ENCODE assay signal across 17 mouse cellular contexts in genomic region chr3:127310079-127310478, GRCm38 (mm10).
DNase-seq lines count a peak whose midpoint lies in the region; ATAC-seq and TF ChIP-seq lines count a peak whose summit lies in the region.
"Had no signal": no experiment of that assay in that cellular context is flagged by ENCODE, and none has a peak within 500 bp of the region (broad histone marks: within the 10 kb centered on the region; RNA-seq: fewer than 3 reads in every experiment).

No protein-coding gene starts in this region.

- H3K9me3 ChIP-seq in embryonic facial prominence, embryonic 11.5 days (replicated peaks; ENCODE audit: control insufficient read depth, low read length), result no peaks in the 10 kb centered on the region
- H3K9me3 ChIP-seq in embryonic facial prominence, embryonic 10.5 days, result no peaks in the 10 kb centered on the region
- H3K9me3 ChIP-seq in intestine, postnatal 0 days (ENCODE audit: control insufficient read depth), result no peaks in the 10 kb centered on the region
- no peaks in the 10 kb centered on the region for H3K9me3 ChIP-seq in intestine, embryonic 16.5 days (ENCODE audit: control insufficient read depth, low read length)
- H3K9me3 ChIP-seq: embryonic facial prominence, embryonic 15.5 days; kidney, embryonic 15.5 days had no signal

- H3K36me3 ChIP-seq in embryonic facial prominence, embryonic 11.5 days (replicated peaks; ENCODE audit: control insufficient read depth, insufficient read depth, low read depth, low read length), result no peaks in the 10 kb centered on the region
- H3K36me3 ChIP-seq in embryonic facial prominence, embryonic 10.5 days (replicated peaks), result no peaks in the 10 kb centered on the region
- H3K36me3 ChIP-seq in intestine, postnatal 0 days (ENCODE audit: control insufficient read depth, insufficient read depth), result no peaks in the 10 kb centered on the region
- no peaks in the 10 kb centered on the region for H3K36me3 ChIP-seq in intestine, embryonic 16.5 days (ENCODE audit: control insufficient read depth, insufficient read depth, low read length)
- H3K36me3 ChIP-seq: embryonic facial prominence, embryonic 15.5 days; kidney, embryonic 15.5 days had no signal

- no peak overlapping the region for H3K4me3 ChIP-seq in embryonic facial prominence, embryonic 11.5 days (ENCODE audit: low read depth, low read length)
- no peak overlapping the region for H3K4me3 ChIP-seq in embryonic facial prominence, embryonic 10.5 days
- H3K4me3 ChIP-seq in intestine, postnatal 0 days (ENCODE audit: low read depth, low read length), result no peak overlapping the region
- no peak overlapping the region for H3K4me3 ChIP-seq in intestine, embryonic 16.5 days (ENCODE audit: low read length)
- H3K4me3 ChIP-seq: embryonic facial prominence, embryonic 15.5 days; kidney, embryonic 15.5 days had no signal

- no peak overlapping the region for H3K4me2 ChIP-seq in embryonic facial prominence, embryonic 11.5 days (ENCODE audit: low read depth, low read length)
- H3K4me2 ChIP-seq in intestine, postnatal 0 days (replicated peaks; ENCODE audit: low read depth), result no peak overlapping the region
- no peak overlapping the region for H3K4me2 ChIP-seq in intestine, embryonic 16.5 days (ENCODE audit: low read depth, low read length)
- H3K4me2 ChIP-seq: embryonic facial prominence, embryonic 15.5 days; kidney, embryonic 15.5 days had no signal

- H3K4me1 ChIP-seq in embryonic facial prominence, embryonic 11.5 days (ENCODE audit: control insufficient read depth, insufficient read depth, low read length), result no peaks in the 10 kb centered on the region
- H3K4me1 ChIP-seq in embryonic facial prominence, embryonic 10.5 days, result no peaks in the 10 kb centered on the region
- H3K4me1 ChIP-seq in intestine, postnatal 0 days (replicated peaks; ENCODE audit: control insufficient read depth, insufficient read depth, low read length), result no peaks in the 10 kb centered on the region
- H3K4me1 ChIP-seq in intestine, embryonic 16.5 days (ENCODE audit: control insufficient read depth, insufficient read depth, low read length), result no peaks in the 10 kb centered on the region
- H3K4me1 ChIP-seq: embryonic facial prominence, embryonic 15.5 days; kidney, embryonic 15.5 days had no signal

- peak; percentile 40 for TF ChIP-seq CTCF in intestine, postnatal 0 days (IDR thresholded peaks at IDR 0.05; ENCODE audit: low read depth)

- no peak overlapping the region for H3K9ac ChIP-seq in embryonic facial prominence, embryonic 11.5 days (replicated peaks; ENCODE audit: low read length)
- no peak overlapping the region for H3K9ac ChIP-seq in intestine, postnatal 0 days (ENCODE audit: low read depth, low read length)
- H3K9ac ChIP-seq in intestine, embryonic 16.5 days (ENCODE audit: low read depth, low read length), result no peak overlapping the region
- H3K9ac ChIP-seq: embryonic facial prominence, embryonic 15.5 days; kidney, embryonic 15.5 days had no signal

- peak; percentile 55 for DNase-seq in embryonic facial prominence, embryonic 11.5 days (ENCODE audit: low spot score)
- no peak for DNase-seq in embryonic facial prominence, embryonic 10.5 days (ENCODE audit: low spot score)
- DNase-seq in retina, embryonic 14.5 days (ENCODE audit: low spot score), result peak; percentile 63
- DNase-seq in retina, postnatal 1 day, result no peak
- DNase-seq in urinary bladder, postnatal 14 days (ENCODE audit: low spot score), result no peak
- no peak for DNase-seq in thymus, postnatal 0 days (ENCODE audit: low spot score)
- DNase-seq: adrenal gland, adult 2 months; cerebellum, adult 9-11 months; gastrocnemius, postnatal 36 days; layer of hippocampus, adult 9-11 months; left cerebral cortex, postnatal 4 days; lung, postnatal 36 days had no signal

- no peak for ATAC-seq in embryonic facial prominence, embryonic 11.5 days (replicated peaks; ENCODE audit: insufficient number of reproducible peaks, low FRiP score, low TSS enrichment, low read depth)
- ATAC-seq in intestine, postnatal 0 days, result no peak
- no peak for ATAC-seq in intestine, embryonic 16.5 days
- ATAC-seq: midbrain, embryonic 16.5 days had no signal

- 88% methylated on average over 3 of the region's 3 CpGs for WGBS in embryonic facial prominence, embryonic 11.5 days
- WGBS in embryonic facial prominence, embryonic 10.5 days, result 90% methylated on average over 3 of the region's 3 CpGs
- WGBS in intestine, postnatal 0 days, result 78% methylated on average over 3 of the region's 3 CpGs
- WGBS in intestine, embryonic 16.5 days, result 83% methylated on average over 3 of the region's 3 CpGs

- no peaks in the 10 kb centered on the region for H3K27me3 ChIP-seq in embryonic facial prominence, embryonic 11.5 days (ENCODE audit: control insufficient read depth, insufficient read depth, low read length)
- no peaks in the 10 kb centered on the region for H3K27me3 ChIP-seq in embryonic facial prominence, embryonic 10.5 days (replicated peaks; ENCODE audit: low read depth, poor library complexity, severe bottlenecking)
- no peaks in the 10 kb centered on the region for H3K27me3 ChIP-seq in intestine, postnatal 0 days (replicated peaks; ENCODE audit: control insufficient read depth, insufficient read depth, low read length)
- H3K27me3 ChIP-seq in intestine, embryonic 16.5 days (replicated peaks; ENCODE audit: control insufficient read depth, insufficient read depth, low read length), result no peaks in the 10 kb centered on the region
- H3K27me3 ChIP-seq: embryonic facial prominence, embryonic 15.5 days; kidney, embryonic 15.5 days had no signal

- H3K27ac ChIP-seq in embryonic facial prominence, embryonic 11.5 days (replicated peaks; ENCODE audit: low read depth, low read length), result no peak overlapping the region
- H3K27ac ChIP-seq in embryonic facial prominence, embryonic 10.5 days (replicated peaks), result no peak overlapping the region
- H3K27ac ChIP-seq in intestine, postnatal 0 days (ENCODE audit: low read depth, low read length), result no peak overlapping the region
- H3K27ac ChIP-seq in intestine, embryonic 16.5 days (ENCODE audit: low read length), result no peak overlapping the region
- H3K27ac ChIP-seq: embryonic facial prominence, embryonic 15.5 days; kidney, embryonic 15.5 days had no signal

Comparison
In these comparisons a context has a peak if more than half of its experiments do, and no peak if none do; other contexts are left out.
1. DNase-seq: peak in embryonic facial prominence, embryonic 11.5 days (single experiment) and retina, embryonic 14.5 days (single experiment); none in embryonic facial prominence, embryonic 10.5 days (single experiment), retina, postnatal 1 day (single experiment), urinary bladder, postnatal 14 days (single experiment) and thymus, postnatal 0 days (single experiment).